Mouse (Mus musculus) limb, embryonic 15.5 days (tissue): ENCODE results near the gene Tmem198b. TPM values are rescaled to one million over a fixed set of nuclear protein-coding genes. Genes with fewer than 3 reads are reported as not detected.
A peak's percentile ranks its signal among the peaks of the same experiment; 100 is the strongest.
"Not testable (repeated sequence)": the region's sequence is repeated elsewhere in the genome, so short reads cannot be mapped to it uniquely, and the experiment has no call there.

Experiments used
- ATAC-seq: fragments of 200-750 bp; cut with Nextera tagmentation; 2 replicates; pipeline ENCODE4 v1.8.0; 2017; ENCODE audit warnings: low read depth, moderate TSS enrichment; ENCODE audit not compliant: insufficient number of reproducible peaks, low FRiP score, low TSS enrichment
- H3K27ac ChIP-seq: fragments of 300-500 bp; sonication (generic); 2 replicates; pipeline ENCODE4 v1.5.1; 2015; ENCODE audit warnings: moderate library complexity, mild to moderate bottlenecking, inconsistent platforms
- H3K27me3 ChIP-seq: fragments of 300-500 bp; sonication (generic); 2 replicates; pipeline ENCODE4 v1.6.1; 2015; ENCODE audit warnings: inconsistent platforms
- H3K36me3 ChIP-seq: fragments of 300-500 bp; sonication (generic); 2 replicates; pipeline ENCODE4 v1.6.1; 2015; ENCODE audit warnings: inconsistent platforms
- H3K4me1 ChIP-seq: fragments of 300-500 bp; sonication (generic); 2 replicates; pipeline ENCODE4 v1.6.1; 2015; ENCODE audit warnings: inconsistent platforms
- H3K4me2 ChIP-seq: fragments of 300-500 bp; sonication (generic); 2 replicates; pipeline ENCODE4 v1.6.1; 2015; ENCODE audit warnings: mild to moderate bottlenecking, inconsistent platforms
- H3K4me3 ChIP-seq: fragments of 300-500 bp; sonication (generic); 2 replicates; pipeline ENCODE4 v1.5.1; 2015; ENCODE audit warnings: mild to moderate bottlenecking, inconsistent platforms
- H3K9ac ChIP-seq: fragments of 300-500 bp; sonication (generic); 2 replicates; pipeline ENCODE4 v1.6.1; 2015; ENCODE audit warnings: inconsistent platforms
- H3K9me3 ChIP-seq: fragments of 300-500 bp; sonication (generic); 2 replicates; pipeline ENCODE4 v1.6.1; 2016; ENCODE audit warnings: inconsistent platforms
- WGBS: fragments of 180-500 bp; shearing (Covaris S2); methylation state at CpG from one replicate; pipeline ENCODE4 v1.1.7; 2015; 5-methylcytosine and 5-hydroxymethylcytosine counted together
- polyA plus RNA-seq: library from polyadenylated mRNA; unstranded; fragments of >200 nt; fragmentation: Nextera tagmentation; extraction: Ambion mirVana; gene quantifications from 2 replicates; pipeline ENCODE4 v1.2.1, GENCODE M21; 2015

Tmem198b gene
- 24.3 and 24.4 TPM in 2 replicates for polyA plus RNA-seq

DNA sequence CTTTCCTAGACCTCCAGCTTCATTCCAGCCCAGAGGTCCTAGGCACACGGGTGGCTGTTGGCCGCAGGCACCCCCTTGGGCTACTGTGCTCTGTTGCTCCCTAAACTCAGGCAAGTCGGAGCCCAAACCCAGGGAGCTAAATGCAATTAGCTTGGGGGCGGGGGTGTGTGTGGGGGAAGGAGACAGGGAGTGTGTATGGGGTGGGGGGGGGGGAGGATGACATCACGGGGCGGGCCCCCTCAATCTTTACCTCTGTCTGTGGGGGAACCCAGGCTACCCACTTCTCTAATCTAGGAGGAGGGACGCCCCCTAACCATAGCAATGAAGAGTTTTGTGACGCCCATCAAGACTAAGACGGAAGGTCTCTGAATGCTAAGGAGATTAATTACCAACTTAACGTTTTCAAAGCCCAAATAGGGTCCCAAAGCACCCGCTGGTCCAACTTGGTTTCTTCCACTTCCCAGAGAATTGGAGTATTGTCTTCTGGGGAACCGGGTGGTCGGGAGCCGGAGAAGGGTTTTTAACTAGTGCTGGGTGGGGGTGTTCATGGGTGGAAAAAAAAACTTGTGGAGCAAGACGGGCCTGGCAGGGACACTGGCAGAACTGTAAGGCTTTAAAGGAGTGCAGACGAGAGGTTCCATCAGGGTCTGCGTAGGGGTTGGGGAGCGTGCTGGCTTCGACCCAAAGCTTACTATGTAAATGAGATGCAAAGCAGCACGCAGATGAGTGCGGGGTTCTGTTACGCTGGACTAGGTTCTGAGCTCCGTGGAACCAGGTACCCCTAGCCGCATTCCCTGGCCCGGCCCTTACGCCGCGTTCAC, at the start of gene Tmem198b:
Tmem198b (minus strand) TSS at position 100 of the 821 bp plus-strand sequence.
- Histone ChIP-seq H3K4me2 (peak within 1 kb of the TSS; percentile 82), H3K9ac (peak within 1 kb of the TSS; percentile 70), H3K27me3 (no peaks in the 10 kb centered on the region), H3K4me1 (peaks cover 56% of the 10 kb centered on the region), H3K9me3 (no peaks in the 10 kb centered on the region), H3K36me3 (peaks cover 42% of the 10 kb centered on the region), H3K4me3 (peak within 1 kb of the TSS; percentile 65), H3K27ac (peak within 1 kb of the TSS; percentile 98)
- ATAC-seq, result peak; percentile 52
- WGBS, result under 1% methylated on average over 28 of the region's 28 CpGs

- Histone ChIP-seq H3K4me1 (no peaks in the 10 kb centered on the region), H3K4me3 (no peak overlapping the region), H3K9me3 (no peaks in the 10 kb centered on the region), H3K36me3 (peaks cover 45% of the 10 kb centered on the region), H3K4me2 (no peak overlapping the region), H3K27ac (no peak overlapping the region), H3K27me3 (no peaks in the 10 kb centered on the region), H3K9ac (no peak overlapping the region)
- ATAC-seq, result no peak
- WGBS, result 66% methylated on average over 3 of the region's 3 CpGs
Measured at GRCm38 (mm10) chr10:128850339-128850738, 46.2 kb upstream of the Tmem198b start.

DNA sequence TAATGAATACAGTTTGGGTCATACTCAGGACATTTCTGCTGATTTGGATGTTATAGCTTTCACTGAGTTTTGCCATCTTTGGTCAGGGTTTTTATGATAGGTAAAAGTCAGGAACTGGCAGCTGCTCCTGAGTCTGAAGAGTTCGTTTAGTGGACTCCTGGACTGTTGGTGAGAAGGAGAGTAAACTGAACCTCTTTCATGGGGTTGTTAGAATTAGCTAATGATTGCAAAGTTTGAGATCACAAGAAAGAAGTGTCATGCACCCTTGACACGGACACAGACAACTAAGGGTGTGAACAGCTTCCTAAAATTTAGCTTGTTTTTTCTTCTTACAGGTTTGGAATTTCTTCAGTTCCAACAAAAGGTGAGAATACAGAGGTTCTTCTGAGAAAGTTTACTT, 44.3 kb upstream of the Tmem198b start:
- no peak for ATAC-seq
- H3K27ac ChIP-seq, result no peak overlapping the region
- no peaks in the 10 kb centered on the region for H3K4me1 ChIP-seq
- no peak overlapping the region for H3K9ac ChIP-seq
- 59% methylated on average over 2 of the region's 2 CpGs for WGBS
- H3K9me3 ChIP-seq, result no peaks in the 10 kb centered on the region
- H3K36me3 ChIP-seq, result peaks cover 47% of the 10 kb centered on the region
- no peak overlapping the region for H3K4me3 ChIP-seq
- H3K27me3 ChIP-seq, result no peaks in the 10 kb centered on the region
- no peak overlapping the region for H3K4me2 ChIP-seq

DNA sequence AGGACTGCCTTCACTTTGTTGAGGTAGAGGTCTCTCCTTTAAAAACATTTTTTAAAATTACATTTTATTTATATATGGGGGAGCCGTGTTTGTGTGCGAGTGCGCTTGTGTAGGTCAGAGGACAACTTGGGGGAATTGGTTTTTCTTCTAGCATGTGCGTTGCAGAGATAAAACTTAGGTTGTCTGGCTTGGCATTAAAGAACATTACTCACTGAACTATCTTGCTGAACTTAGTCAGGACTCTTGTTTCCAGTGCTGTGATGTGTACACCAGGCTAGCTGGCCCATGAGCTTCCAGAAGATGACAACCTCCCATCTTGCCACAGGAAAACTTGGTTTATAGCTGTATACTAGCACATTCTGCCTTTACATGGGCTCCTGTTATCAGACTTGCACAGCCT, 42.5 kb upstream of the Tmem198b start:
- H3K4me2 ChIP-seq, result no peak overlapping the region
- no peak overlapping the region for H3K9ac ChIP-seq
- no peak overlapping the region for H3K27ac ChIP-seq
- WGBS, result 89% methylated on average over 4 of the region's 4 CpGs
- H3K4me3 ChIP-seq, result no peak overlapping the region
- ATAC-seq, result no peak
- H3K4me1 ChIP-seq, result no peaks in the 10 kb centered on the region
- no peaks in the 10 kb centered on the region for H3K9me3 ChIP-seq
- H3K27me3 ChIP-seq, result no peaks in the 10 kb centered on the region
- peaks cover 54% of the 10 kb centered on the region for H3K36me3 ChIP-seq

- no peak for ATAC-seq
- 48% methylated on average over 2 of the region's 2 CpGs for WGBS
- Histone ChIP-seq H3K9ac (no peak overlapping the region), H3K4me1 (no peaks in the 10 kb centered on the region), H3K9me3 (no peaks in the 10 kb centered on the region), H3K36me3 (peaks cover 61% of the 10 kb centered on the region), H3K4me2 (no peak overlapping the region), H3K27me3 (no peaks in the 10 kb centered on the region), H3K27ac (no peak overlapping the region), H3K4me3 (no peak overlapping the region)
Measured at GRCm38 (mm10) chr10:128845516-128845915, 41.3 kb upstream of the Tmem198b start.

GRCm38 (mm10) chr10:128843260-128843659, 39.1 kb upstream of the Tmem198b start:
- H3K9me3 ChIP-seq, result no peaks in the 10 kb centered on the region
- H3K27me3 ChIP-seq, result no peaks in the 10 kb centered on the region
- H3K36me3 ChIP-seq, result peaks cover 57% of the 10 kb centered on the region
- H3K4me3 ChIP-seq, result no peak overlapping the region
- H3K27ac ChIP-seq, result no peak overlapping the region
- ATAC-seq, result no peak
- no peak overlapping the region for H3K9ac ChIP-seq
- H3K4me1 ChIP-seq, result no peaks in the 10 kb centered on the region
- no peak overlapping the region for H3K4me2 ChIP-seq
- 91% methylated on average over 5 of the region's 5 CpGs for WGBS

DNA sequence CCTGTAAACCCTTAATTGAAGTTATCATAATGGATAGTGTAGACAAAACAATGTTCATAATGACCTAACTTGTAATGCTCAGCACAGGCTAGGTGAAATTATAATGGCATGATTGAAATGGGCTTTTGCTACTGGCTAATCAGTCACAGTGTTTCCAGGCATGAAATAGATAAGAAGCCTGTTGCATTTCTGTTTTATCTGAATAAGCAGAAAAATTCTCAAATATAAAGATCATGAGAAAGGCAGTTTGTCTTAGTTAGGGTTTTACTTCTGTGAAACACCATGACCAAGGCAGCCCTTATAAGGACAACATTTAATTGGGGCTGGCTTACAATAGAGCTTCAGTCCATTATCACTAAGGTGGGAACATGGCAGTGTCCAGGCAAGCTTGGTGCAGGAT, 36.4 kb upstream of the Tmem198b start:
- Histone ChIP-seq H3K36me3 (peaks cover 64% of the 10 kb centered on the region), H3K9ac (no peak overlapping the region), H3K27me3 (no peaks in the 10 kb centered on the region), H3K4me2 (no peak overlapping the region), H3K4me1 (no peaks in the 10 kb centered on the region), H3K9me3 (no peaks in the 10 kb centered on the region), H3K4me3 (no peak overlapping the region), H3K27ac (no peak overlapping the region)
- no peak for ATAC-seq

- no peaks in the 10 kb centered on the region for H3K27me3 ChIP-seq
- H3K9ac ChIP-seq, result no peak overlapping the region
- no peak for ATAC-seq
- H3K4me2 ChIP-seq, result no peak overlapping the region
- peaks cover 63% of the 10 kb centered on the region for H3K36me3 ChIP-seq
- H3K4me3 ChIP-seq, result no peak overlapping the region
- H3K4me1 ChIP-seq, result no peaks in the 10 kb centered on the region
- no peaks in the 10 kb centered on the region for H3K9me3 ChIP-seq
- H3K27ac ChIP-seq, result no peak overlapping the region
Measured at GRCm38 (mm10) chr10:128839434-128839833, 35.3 kb upstream of the Tmem198b start.

- ATAC-seq, result no peak
Measured at GRCm38 (mm10) chr10:128837400-128837799, 33.2 kb upstream of the Tmem198b start.

DNA sequence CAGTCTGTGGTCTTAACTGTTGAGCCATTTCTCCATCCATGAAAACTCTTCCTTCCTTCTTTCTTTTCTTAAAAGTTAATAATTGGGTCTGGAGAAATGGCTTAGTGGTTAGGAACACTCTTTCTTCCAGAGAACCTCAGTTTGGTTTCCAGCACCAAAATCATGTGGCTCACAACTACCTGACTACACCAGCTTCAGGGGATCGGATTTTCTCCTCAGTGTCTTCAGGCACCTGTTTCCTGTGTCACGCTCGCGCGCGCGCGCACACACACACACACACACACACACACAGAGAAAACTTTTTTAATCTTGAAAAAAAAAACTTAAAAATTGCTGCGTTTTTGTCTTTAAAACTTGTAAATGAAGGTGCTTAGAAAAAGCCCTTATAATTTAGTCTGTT, 19.7 kb upstream of the Tmem198b start:
- H3K4me1 ChIP-seq, result peaks cover 12% of the 10 kb centered on the region
- no peak overlapping the region for H3K27ac ChIP-seq
- ATAC-seq, result no peak
- H3K27me3 ChIP-seq, result no peaks in the 10 kb centered on the region
- H3K9me3 ChIP-seq, result no peaks in the 10 kb centered on the region
- no peak overlapping the region for H3K4me2 ChIP-seq
- peaks cover 17% of the 10 kb centered on the region for H3K36me3 ChIP-seq
- no peak overlapping the region for H3K4me3 ChIP-seq
- WGBS, result 95% methylated on average over 9 of the region's 9 CpGs
- no peak overlapping the region for H3K9ac ChIP-seq

More at GRCm38 (mm10) chr10:128837400-128837799, 33.2 kb upstream of the Tmem198b start:
- no peak overlapping the region for H3K4me2 ChIP-seq
- no peaks in the 10 kb centered on the region for H3K27me3 ChIP-seq
- peaks cover 64% of the 10 kb centered on the region for H3K36me3 ChIP-seq
- H3K4me1 ChIP-seq, result no peaks in the 10 kb centered on the region
- no peak overlapping the region for H3K4me3 ChIP-seq
- H3K27ac ChIP-seq, result no peak overlapping the region
- H3K9me3 ChIP-seq, result no peaks in the 10 kb centered on the region
- no peak overlapping the region for H3K9ac ChIP-seq

DNA sequence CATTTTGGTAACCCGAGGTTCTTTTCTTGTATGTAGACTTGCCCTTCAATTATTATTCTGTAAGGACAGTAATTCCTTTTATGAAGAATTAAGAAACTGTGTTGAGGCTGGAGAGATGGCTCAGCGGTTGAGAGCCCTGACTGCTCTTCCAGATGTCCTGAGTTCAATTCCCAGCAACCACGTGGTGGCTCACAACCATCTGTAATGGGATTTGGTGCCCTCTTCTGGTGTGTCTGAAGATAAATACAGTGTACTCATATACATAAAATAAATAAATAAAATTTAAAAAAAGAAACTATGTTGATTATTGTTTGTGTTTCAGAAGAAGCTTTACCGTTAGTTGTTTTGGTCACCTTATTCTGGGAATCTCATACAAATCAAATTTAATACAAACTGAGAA, 18.9 kb upstream of the Tmem198b start:
- peaks cover 23% of the 10 kb centered on the region for H3K36me3 ChIP-seq
- not testable (repeated sequence) for H3K27ac ChIP-seq, H3K9ac ChIP-seq, H3K9me3 ChIP-seq, H3K27me3 ChIP-seq, ATAC-seq
- peak overlapping the region; percentile 72 for H3K4me2 ChIP-seq
- WGBS, result 76% methylated on average over 4 of the region's 4 CpGs
- peak overlapping the region; percentile 75 for H3K4me3 ChIP-seq
- H3K4me1 ChIP-seq, result peaks cover 12% of the 10 kb centered on the region

GRCm38 (mm10) chr10:128822135-128822534, 18.0 kb upstream of the Tmem198b start:
- Histone ChIP-seq H3K4me1 (peaks cover 12% of the 10 kb centered on the region), H3K9ac (peak overlapping the region; percentile 83), H3K36me3 (peaks cover 28% of the 10 kb centered on the region), H3K4me3 (peak overlapping the region; percentile 75), H3K9me3 (no peaks in the 10 kb centered on the region), H3K27ac (peak overlapping the region; percentile 81), H3K4me2 (peak overlapping the region; percentile 72), H3K27me3 (no peaks in the 10 kb centered on the region)
- ATAC-seq, result no peak; the same call in 1 of the 2 replicates
- 4% methylated on average over 13 of the region's 13 CpGs for WGBS
